Mouse (Mus musculus) adrenal gland, postnatal 10 days (tissue): ENCODE data around the gene Fcgrt. TPM values are rescaled to one million over a fixed set of nuclear protein-coding genes. Genes with fewer than 3 reads are reported as not detected.
"Not testable (repeated sequence)": the region's sequence is repeated elsewhere in the genome, so short reads cannot be mapped to it uniquely, and the experiment has no call there.

ENCODE experiments used
- DNase-seq: peaks from one replicate; pipeline ENCODE4 v3.0.0; 2021; ENCODE audit warnings: mixed read lengths
- long read RNA-seq, 2 experiments: library from polyadenylated mRNA; stranded (forward); transcript quantifications; one replicate each; pipeline ENCODE4 v2.0.0; 2021
- total RNA-seq, 2 experiments: library from RNA; stranded (reverse); gene quantifications; 2 replicates each; pipeline ENCODE4 v1.2.3; 2021

Gene Fcgrt
- total RNA-seq, result 100 to 1,000 TPM; 169 to 185 TPM
- long read RNA-seq, experiment 1, transcript Fcgrt-203 (7 exons, 1,602 nt), result minor isoform, 49 of 331 reads
- long read RNA-seq, experiment 1, transcript Fcgrt-201 (7 exons, 1,770 nt), result major isoform, 225 of 331 reads
- long read RNA-seq, experiment 1, transcript Fcgrt-205 (2 exons, 595 nt), result minor isoform, 12 of 331 reads
- long read RNA-seq, experiment 1, partial matches to known transcripts, result 34 of 331 reads
- long read RNA-seq, experiment 1, other reads (novel, unspliced or antisense), result 11 of 331 reads
- long read RNA-seq, experiment 2, transcript Fcgrt-201 (7 exons, 1,770 nt), result major isoform, 124 of 175 reads
- long read RNA-seq, experiment 2, transcript Fcgrt-203 (7 exons, 1,602 nt), result minor isoform, 21 of 175 reads
- long read RNA-seq, experiment 2, partial matches to known transcripts, result 18 of 175 reads
- long read RNA-seq, experiment 2, other reads (novel, unspliced or antisense), result 9 of 175 reads

- DNase-seq, result peak; percentile 92
Measured at GRCm38 (mm10) chr7:45103652-45104180, at the start of gene Fcgrt. TSS of gene Fcgrt (minus strand) at chr7:45103851.

GRCm38 (mm10) chr7:45153052-45153451 lies 49.4 kb upstream of the Fcgrt start:
- not testable (repeated sequence) for DNase-seq

GRCm38 (mm10) chr7:45151303-45151702 lies 47.7 kb upstream of the Fcgrt start:
- no peak for DNase-seq

GRCm38 (mm10) chr7:45150321-45150720 lies 46.7 kb upstream of the Fcgrt start:
- no peak for DNase-seq

- DNase-seq, result no peak
Measured at GRCm38 (mm10) chr7:45149545-45149944, 45.9 kb upstream of the Fcgrt start.

- DNase-seq, result no peak
Measured at GRCm38 (mm10) chr7:45148534-45149098, 45.0 kb upstream of the Fcgrt start.

- no peak for DNase-seq
Measured at GRCm38 (mm10) chr7:45147899-45148298, 44.2 kb upstream of the Fcgrt start.

- DNase-seq, result no peak
Measured at GRCm38 (mm10) chr7:45147267-45147666, 43.6 kb upstream of the Fcgrt start.

GRCm38 (mm10) chr7:45145460-45145859 lies 41.8 kb upstream of the Fcgrt start:
- no peak for DNase-seq

GRCm38 (mm10) chr7:45144368-45145174 lies 40.9 kb upstream of the Fcgrt start:
- no peak for DNase-seq

- DNase-seq, result no peak
Measured at GRCm38 (mm10) chr7:45141914-45142313, 38.3 kb upstream of the Fcgrt start.

- DNase-seq, result no peak
Measured at GRCm38 (mm10) chr7:45141319-45141718, 37.7 kb upstream of the Fcgrt start.

GRCm38 (mm10) chr7:45139904-45140723 lies 36.5 kb upstream of the Fcgrt start:
- no peak for DNase-seq

GRCm38 (mm10) chr7:45138403-45138802 lies 34.8 kb upstream of the Fcgrt start:
- DNase-seq, result no peak

- DNase-seq, result no peak
Measured at GRCm38 (mm10) chr7:45137171-45138006, 33.7 kb upstream of the Fcgrt start.

GRCm38 (mm10) chr7:45135993-45136567 lies 32.4 kb upstream of the Fcgrt start, which contains the start of the genes Gm45713 and Flt3l:
TSS of gene Gm45713 (minus strand) at chr7:45136231.
TSS of gene Flt3l (minus strand) at chr7:45136432.
- peak; percentile 96 for DNase-seq

- DNase-seq, result no peak
Measured at GRCm38 (mm10) chr7:45135370-45135769, 31.7 kb upstream of the Fcgrt start.

- no peak for DNase-seq
Measured at GRCm38 (mm10) chr7:45134544-45135026, 30.9 kb upstream of the Fcgrt start.

GRCm38 (mm10) chr7:45133446-45134159 lies 30.0 kb upstream of the Fcgrt start:
- DNase-seq, result no peak
